Mouse (Mus musculus) heart, embryonic 10.5 days (tissue): ENCODE measurements around the gene Prpf40b. TPM values are rescaled to one million over a fixed set of nuclear protein-coding genes. Genes with fewer than 3 reads are reported as not detected.

ENCODE experiments used
- DNase-seq: peaks from one replicate; pipeline ENCODE4 v3.0.0-alpha.2; 2017; ENCODE audit warnings: low spot score
- H3K27ac ChIP-seq: fragments of 300-500 bp; sonication (generic); 2 replicates; pipeline ENCODE4 v1.5.1; 2016; ENCODE audit warnings: mild to moderate bottlenecking
- H3K27me3 ChIP-seq: fragments of 300-500 bp; sonication (generic); 2 replicates; pipeline ENCODE4 v1.6.1; 2016; ENCODE audit warnings: mild to moderate bottlenecking; ENCODE audit not compliant: poor library complexity, insufficient read depth, severe bottlenecking
- H3K36me3 ChIP-seq: fragments of 300-500 bp; sonication (generic); 2 replicates; pipeline ENCODE4 v1.6.1; 2016; ENCODE audit warnings: mild to moderate bottlenecking, moderate library complexity
- H3K4me1 ChIP-seq: fragments of 300-500 bp; sonication (generic); 2 replicates; pipeline ENCODE4 v1.6.1; 2016; ENCODE audit warnings: mild to moderate bottlenecking
- H3K4me3 ChIP-seq: fragments of 300-500 bp; sonication (generic); 2 replicates; pipeline ENCODE4 v1.5.1; 2016; ENCODE audit warnings: mild to moderate bottlenecking, moderate library complexity
- H3K9me3 ChIP-seq: fragments of 300-500 bp; sonication (generic); 2 replicates; pipeline ENCODE4 v1.6.1; 2016; ENCODE audit warnings: mild to moderate bottlenecking, moderate library complexity
- WGBS: fragments of 180-500 bp; shearing (Covaris S2); methylation state at CpG from one replicate; pipeline ENCODE4 v1.1.7; 2016; 5-methylcytosine and 5-hydroxymethylcytosine counted together
- polyA plus RNA-seq: library from polyadenylated mRNA; unstranded; fragments of >200 nt; fragmentation: Nextera tagmentation; extraction: Ambion mirVana; gene quantifications from 2 replicates; pipeline ENCODE4 v1.2.1, GENCODE M21; 2016

Gene Prpf40b
- polyA plus RNA-seq, 1 experiment from 2014 or later = 54.7 TPM

GRCm38 (mm10) chr15:99307476-99307875 is 12.6 kb downstream of the Prpf40b start:
- H3K4me3 ChIP-seq = no peak overlapping the region
- 80% methylated on average over 9 of the region's 9 CpGs for WGBS
- H3K27me3 ChIP-seq = no peaks in the 10 kb centered on the region
- H3K27ac ChIP-seq = no peak overlapping the region
- DNase-seq = no peak
- H3K4me1 ChIP-seq = no peaks in the 10 kb centered on the region
- no peaks in the 10 kb centered on the region for H3K9me3 ChIP-seq
- peaks cover 92% of the 10 kb centered on the region for H3K36me3 ChIP-seq

GRCm38 (mm10) chr15:99309549-99309948 is 14.7 kb downstream of the Prpf40b start:
- Histone ChIP-seq H3K36me3 (peaks cover 96% of the 10 kb centered on the region), H3K27ac (no peak overlapping the region)

GRCm38 (mm10) chr15:99310617-99311016 is 15.7 kb downstream of the Prpf40b start:
- WGBS = 84% methylated on average over 5 of the region's 5 CpGs
- no peak overlapping the region for H3K4me3 ChIP-seq
- H3K9me3 ChIP-seq = no peaks in the 10 kb centered on the region
- peaks cover 96% of the 10 kb centered on the region for H3K36me3 ChIP-seq
- no peaks in the 10 kb centered on the region for H3K4me1 ChIP-seq
- no peak for DNase-seq
- no peaks in the 10 kb centered on the region for H3K27me3 ChIP-seq
- H3K27ac ChIP-seq = no peak overlapping the region

More at GRCm38 (mm10) chr15:99309549-99309948, 14.7 kb downstream of the Prpf40b start:
- Histone ChIP-seq H3K4me1 (no peaks in the 10 kb centered on the region), H3K27me3 (no peaks in the 10 kb centered on the region), H3K9me3 (no peaks in the 10 kb centered on the region), H3K4me3 (no peak overlapping the region)
- 90% methylated on average over 9 of the region's 9 CpGs for WGBS
- DNase-seq = no peak

GRCm38 (mm10) chr15:99314891-99315290 is 20.0 kb downstream of the Prpf40b start:
- 93% methylated on average over 16 of the region's 16 CpGs for WGBS
- Histone ChIP-seq H3K4me3 (no peak overlapping the region), H3K27ac (no peak overlapping the region), H3K27me3 (no peaks in the 10 kb centered on the region), H3K4me1 (peaks cover 18% of the 10 kb centered on the region; the same call in 1 of the 2 replicates), H3K9me3 (no peaks in the 10 kb centered on the region), H3K36me3 (peaks cover 95% of the 10 kb centered on the region)
- DNase-seq = no peak

GRCm38 (mm10) chr15:99316314-99317266 is 21.7 kb downstream of the Prpf40b start:
- peaks cover 24% of the 10 kb centered on the region; the same call in 1 of the 2 replicates for H3K4me1 ChIP-seq
- 74% methylated on average over 16 of the region's 16 CpGs for WGBS
- no peaks in the 10 kb centered on the region for H3K9me3 ChIP-seq
- H3K36me3 ChIP-seq = peaks cover 95% of the 10 kb centered on the region
- H3K27ac ChIP-seq = peak overlapping the region; percentile 72
- DNase-seq = no peak
- no peaks in the 10 kb centered on the region for H3K27me3 ChIP-seq
- no peak overlapping the region for H3K4me3 ChIP-seq

GRCm38 (mm10) chr15:99317267-99317651 is 22.4 kb downstream of the Prpf40b start:
- peak overlapping the region; percentile 72; the same call in 1 of the 2 replicates for H3K27ac ChIP-seq
- DNase-seq = no peak
- H3K9me3 ChIP-seq = no peaks in the 10 kb centered on the region
- peaks cover 95% of the 10 kb centered on the region for H3K36me3 ChIP-seq
- no peak overlapping the region for H3K4me3 ChIP-seq
- peaks cover 24% of the 10 kb centered on the region; the same call in 1 of the 2 replicates for H3K4me1 ChIP-seq
- WGBS = 54% methylated on average over 2 of the region's 2 CpGs
- no peaks in the 10 kb centered on the region for H3K27me3 ChIP-seq

GRCm38 (mm10) chr15:99318071-99318470 is 23.2 kb downstream of the Prpf40b start:
- DNase-seq = no peak
- peaks cover 98% of the 10 kb centered on the region for H3K36me3 ChIP-seq
- H3K9me3 ChIP-seq = no peaks in the 10 kb centered on the region
- no peak overlapping the region for H3K4me3 ChIP-seq
- no peaks in the 10 kb centered on the region for H3K27me3 ChIP-seq
- peak overlapping the region; percentile 72 for H3K27ac ChIP-seq
- 86% methylated on average over 6 of the region's 6 CpGs for WGBS
- H3K4me1 ChIP-seq = peaks cover 24% of the 10 kb centered on the region; the same call in 1 of the 2 replicates

GRCm38 (mm10) chr15:99318861-99319410 is 24.0 kb downstream of the Prpf40b start:
- Histone ChIP-seq H3K27me3 (no peaks in the 10 kb centered on the region), H3K27ac (no peak overlapping the region), H3K4me3 (no peak overlapping the region), H3K9me3 (no peaks in the 10 kb centered on the region), H3K36me3 (peaks cover 99% of the 10 kb centered on the region), H3K4me1 (peaks cover 24% of the 10 kb centered on the region; the same call in 1 of the 2 replicates)
- 87% methylated on average over 14 of the region's 14 CpGs for WGBS
- DNase-seq = no peak

- Histone ChIP-seq H3K9me3 (no peaks in the 10 kb centered on the region), H3K4me1 (peaks cover 24% of the 10 kb centered on the region; the same call in 1 of the 2 replicates), H3K27me3 (no peaks in the 10 kb centered on the region), H3K36me3 (peaks cover 99% of the 10 kb centered on the region), H3K4me3 (no peak overlapping the region), H3K27ac (peak overlapping the region; percentile 25; the same call in 1 of the 2 replicates)
- no peak for DNase-seq
- WGBS = 63% methylated on average over 3 of the region's 3 CpGs
Measured at GRCm38 (mm10) chr15:99319411-99319871, 24.6 kb downstream of the Prpf40b start.

- peaks cover 24% of the 10 kb centered on the region for H3K4me1 ChIP-seq
- H3K27me3 ChIP-seq = no peaks in the 10 kb centered on the region
- no peak overlapping the region for H3K4me3 ChIP-seq
- no peak for DNase-seq
- peak overlapping the region; percentile 25; the same call in 1 of the 2 replicates for H3K27ac ChIP-seq
- no peaks in the 10 kb centered on the region for H3K9me3 ChIP-seq
- peaks cover 99% of the 10 kb centered on the region for H3K36me3 ChIP-seq
- 82% methylated on average over 10 of the region's 10 CpGs for whole genome bisulfite sequencing
Measured at GRCm38 (mm10) chr15:99320168-99320674, 25.3 kb downstream of the Prpf40b start.

- WGBS = 80% methylated on average over 9 of the region's 9 CpGs
- Histone ChIP-seq H3K27me3 (no peaks in the 10 kb centered on the region), H3K4me3 (no peak overlapping the region), H3K27ac (no peak overlapping the region), H3K36me3 (peaks cover 95% of the 10 kb centered on the region), H3K9me3 (no peaks in the 10 kb centered on the region), H3K4me1 (peaks cover 24% of the 10 kb centered on the region)
- no peak for DNase-seq
Measured at GRCm38 (mm10) chr15:99320978-99321377, 26.1 kb downstream of the Prpf40b start.

- Histone ChIP-seq H3K27me3 (no peaks in the 10 kb centered on the region), H3K9me3 (no peaks in the 10 kb centered on the region), H3K36me3 (peaks cover 94% of the 10 kb centered on the region), H3K4me3 (no peak overlapping the region), H3K4me1 (peaks cover 19% of the 10 kb centered on the region), H3K27ac (no peak overlapping the region)
- no peak for DNase-seq
- 80% methylated on average over 9 of the region's 9 CpGs for whole genome bisulfite sequencing
Measured at GRCm38 (mm10) chr15:99324151-99324550, 29.3 kb downstream of the Prpf40b start.

GRCm38 (mm10) chr15:99325598-99325997 is 30.7 kb downstream of the Prpf40b start:
- H3K27ac ChIP-seq = no peak overlapping the region
- H3K27me3 ChIP-seq = no peaks in the 10 kb centered on the region
- 89% methylated on average over 6 of the region's 6 CpGs for WGBS
- H3K4me1 ChIP-seq = peaks cover 26% of the 10 kb centered on the region
- H3K9me3 ChIP-seq = no peaks in the 10 kb centered on the region
- DNase-seq = no peak
- no peak overlapping the region for H3K4me3 ChIP-seq
- peaks cover 86% of the 10 kb centered on the region for H3K36me3 ChIP-seq
